Mouse (Mus musculus) neural tube, embryonic 15.5 days (tissue): ENCODE data around the gene Slc1a3. TPM values are rescaled to one million over a fixed set of nuclear protein-coding genes. Genes with fewer than 3 reads are reported as not detected.
A peak's percentile ranks its signal among the peaks of the same experiment; 100 is the strongest.

Experiments
- ATAC-seq: fragments of 200-750 bp; cut with Nextera tagmentation; 2 replicates; pipeline ENCODE4 v1.8.0; 2017; ENCODE audit warnings: mild to moderate bottlenecking, moderate TSS enrichment, moderate library complexity; ENCODE audit not compliant: low FRiP score
- H3K27ac ChIP-seq: fragments of 300-500 bp; sonication (generic); replicated peaks from 2 replicates; pipeline ENCODE4 v1.5.1; 2015; ENCODE audit warnings: mild to moderate bottlenecking, inconsistent platforms
- H3K27me3 ChIP-seq: fragments of 300-500 bp; sonication (generic); replicated peaks from 2 replicates; pipeline ENCODE4 v1.6.1; 2015; ENCODE audit warnings: inconsistent platforms
- H3K36me3 ChIP-seq: fragments of 300-500 bp; sonication (generic); 2 replicates; pipeline ENCODE4 v1.6.1; 2015; ENCODE audit warnings: inconsistent platforms
- H3K4me1 ChIP-seq: fragments of 300-500 bp; sonication (generic); 2 replicates; pipeline ENCODE4 v1.6.1; 2015; ENCODE audit warnings: inconsistent platforms
- H3K4me2 ChIP-seq: fragments of 300-500 bp; sonication (generic); 2 replicates; pipeline ENCODE4 v1.6.1; 2015; ENCODE audit warnings: inconsistent platforms, mild to moderate bottlenecking, moderate library complexity
- H3K4me3 ChIP-seq: fragments of 300-500 bp; sonication (generic); replicated peaks from 2 replicates; pipeline ENCODE4 v1.5.1; 2015; ENCODE audit warnings: mild to moderate bottlenecking, inconsistent platforms
- H3K9ac ChIP-seq: fragments of 300-500 bp; sonication (generic); replicated peaks from 2 replicates; pipeline ENCODE4 v1.6.1; 2015; ENCODE audit warnings: mild to moderate bottlenecking, inconsistent platforms
- H3K9me3 ChIP-seq: fragments of 300-500 bp; sonication (generic); replicated peaks from 2 replicates; pipeline ENCODE4 v1.6.1; 2016; ENCODE audit warnings: inconsistent platforms
- WGBS: fragments of 180-500 bp; shearing (Covaris S2); methylation state at CpG from one replicate; pipeline ENCODE4 v1.1.7; 2015; ENCODE audit warnings: mixed read lengths; 5-methylcytosine and 5-hydroxymethylcytosine counted together
- polyA plus RNA-seq: library from polyadenylated mRNA; unstranded; fragments of >200 nt; fragmentation: Nextera tagmentation; extraction: Ambion mirVana; gene quantifications from 2 replicates; pipeline ENCODE4 v1.2.1, GENCODE M21; 2015

The Slc1a3 gene
- polyA plus RNA-seq = 169 and 174 TPM in 2 replicates

DNA sequence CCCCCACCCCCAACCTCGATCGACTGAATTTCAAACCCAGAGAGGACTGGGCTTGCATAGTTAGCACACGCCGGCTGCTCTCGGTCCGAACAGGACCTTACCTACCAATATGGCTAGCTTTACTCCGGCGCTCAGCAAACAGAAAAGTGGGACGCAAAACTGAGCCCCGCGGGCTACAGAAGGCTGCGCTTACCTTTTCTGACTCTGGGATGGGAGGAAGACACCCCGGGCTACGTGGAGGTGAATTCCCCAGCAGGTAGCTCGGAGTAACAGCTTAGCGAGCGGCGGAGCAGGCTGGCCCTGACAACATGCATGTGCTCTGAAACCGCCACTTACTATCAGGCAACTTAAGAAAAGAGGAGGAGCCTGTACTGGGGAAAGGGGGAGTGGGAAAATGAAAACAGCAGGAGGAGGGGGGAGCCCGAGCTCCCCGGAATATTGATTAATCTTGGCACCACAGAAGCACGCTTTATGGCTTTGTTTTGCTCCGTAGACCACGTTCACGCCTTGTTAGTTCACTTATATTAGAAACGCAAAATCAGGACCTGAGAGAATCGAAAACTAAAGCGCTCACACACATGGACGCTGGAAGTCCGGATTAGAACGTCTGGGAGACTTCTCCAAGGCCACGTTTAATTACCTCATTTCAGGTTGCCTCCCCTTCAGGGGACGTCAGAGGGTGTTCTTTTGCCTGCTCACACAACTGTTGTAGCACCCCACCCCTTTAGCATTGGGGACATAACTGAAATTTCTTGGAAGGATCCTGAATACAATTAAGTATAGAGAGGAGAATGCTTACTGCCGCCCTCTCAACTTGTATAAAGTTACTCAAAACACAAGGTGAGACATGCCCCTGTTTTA lies at the start of gene Slc1a3:
Slc1a3 (minus strand) TSS at position 619 of the 861 bp plus-strand sequence.
- WGBS = under 1% methylated on average over 34 of the region's 34 CpGs
- Histone ChIP-seq H3K4me3 (peak within 1 kb of the TSS; percentile 52), H3K27ac (peak within 1 kb of the TSS; percentile 70)

GRCm38 (mm10) chr15:8759026-8759425 lies 48.5 kb upstream of the Slc1a3 start:
- Histone ChIP-seq H3K4me3 (no peak overlapping the region), H3K27me3 (no peaks in the 10 kb centered on the region), H3K4me2 (no peak overlapping the region), H3K9ac (no peak overlapping the region), H3K36me3 (no peaks in the 10 kb centered on the region), H3K9me3 (no peaks in the 10 kb centered on the region), H3K27ac (no peak overlapping the region), H3K4me1 (no peaks in the 10 kb centered on the region)
- 78% methylated on average over 3 of the region's 3 CpGs for WGBS
- ATAC-seq = no peak

More for the DNA sequence above, at the start of gene Slc1a3:
- H3K36me3 ChIP-seq = no peaks in the 10 kb centered on the region
- H3K4me1 ChIP-seq = peaks cover 13% of the 10 kb centered on the region
- no peaks in the 10 kb centered on the region for H3K9me3 ChIP-seq
- ATAC-seq = peak; percentile 81
- peak within 1 kb of the TSS; percentile 42 for H3K9ac ChIP-seq
- peak within 1 kb of the TSS; percentile 83 for H3K4me2 ChIP-seq
- H3K27me3 ChIP-seq = no peaks in the 10 kb centered on the region; the same call in 1 of the 2 replicates

DNA sequence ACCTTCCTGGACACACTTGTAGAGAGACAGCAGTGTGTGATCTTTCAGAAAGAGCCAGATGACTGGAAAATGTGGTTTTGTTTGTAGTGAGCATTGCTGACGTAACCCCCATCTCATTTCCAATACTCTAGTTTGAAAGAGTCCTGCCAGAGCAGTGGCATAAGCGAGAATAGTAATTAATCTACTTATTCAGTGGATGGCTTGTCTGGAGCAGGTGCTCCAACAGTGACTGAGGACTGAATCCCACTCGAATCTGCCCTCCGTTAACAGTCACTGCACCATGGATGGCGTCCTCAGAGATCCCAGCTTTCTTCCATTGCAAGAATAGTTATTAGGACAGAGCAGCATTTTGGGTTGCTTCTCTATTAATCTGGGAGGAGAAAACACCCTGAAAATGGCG lies 45.9 kb upstream of the Slc1a3 start:
- Histone ChIP-seq H3K4me2 (no peak overlapping the region), H3K9ac (no peak overlapping the region), H3K4me3 (no peak overlapping the region), H3K9me3 (no peaks in the 10 kb centered on the region), H3K27ac (no peak overlapping the region), H3K36me3 (no peaks in the 10 kb centered on the region), H3K4me1 (no peaks in the 10 kb centered on the region), H3K27me3 (no peaks in the 10 kb centered on the region)
- ATAC-seq = no peak
- WGBS = 41% methylated on average over 6 of the region's 6 CpGs

GRCm38 (mm10) chr15:8749762-8750161 lies 39.2 kb upstream of the Slc1a3 start:
- H3K4me1 ChIP-seq = no peaks in the 10 kb centered on the region
- no peaks in the 10 kb centered on the region for H3K36me3 ChIP-seq
- no peak overlapping the region for H3K9ac ChIP-seq
- H3K9me3 ChIP-seq = no peaks in the 10 kb centered on the region
- WGBS = 92% methylated on average over 4 of the region's 4 CpGs
- no peak overlapping the region for H3K4me2 ChIP-seq
- ATAC-seq = no peak
- H3K27me3 ChIP-seq = no peaks in the 10 kb centered on the region
- no peak overlapping the region for H3K27ac ChIP-seq
- H3K4me3 ChIP-seq = no peak overlapping the region

DNA sequence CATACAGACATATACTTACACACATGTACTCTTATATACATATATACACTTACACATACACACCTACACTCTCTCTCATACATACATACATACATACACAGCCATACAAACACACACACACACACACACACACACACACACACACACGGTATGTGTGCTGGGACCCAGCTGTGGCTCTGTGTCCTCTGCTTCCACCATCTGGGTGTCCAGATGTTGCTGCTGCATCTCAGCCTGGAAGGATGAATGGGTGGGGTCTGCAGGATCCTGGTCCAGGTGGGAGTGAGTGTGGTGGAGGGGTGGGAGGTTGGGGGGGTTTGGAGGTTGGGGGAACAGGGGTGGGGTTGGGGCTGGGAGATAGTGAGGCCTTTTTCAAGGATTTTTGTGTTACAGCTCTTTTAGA lies 38.2 kb upstream of the Slc1a3 start:
- Histone ChIP-seq H3K27ac (no peak overlapping the region), H3K4me3 (no peak overlapping the region), H3K4me2 (no peak overlapping the region), H3K36me3 (no peaks in the 10 kb centered on the region), H3K9ac (no peak overlapping the region), H3K27me3 (no peaks in the 10 kb centered on the region), H3K9me3 (no peaks in the 10 kb centered on the region), H3K4me1 (no peaks in the 10 kb centered on the region)
- no peak for ATAC-seq
- 87% methylated on average over 1 of the region's 1 CpGs for WGBS

DNA sequence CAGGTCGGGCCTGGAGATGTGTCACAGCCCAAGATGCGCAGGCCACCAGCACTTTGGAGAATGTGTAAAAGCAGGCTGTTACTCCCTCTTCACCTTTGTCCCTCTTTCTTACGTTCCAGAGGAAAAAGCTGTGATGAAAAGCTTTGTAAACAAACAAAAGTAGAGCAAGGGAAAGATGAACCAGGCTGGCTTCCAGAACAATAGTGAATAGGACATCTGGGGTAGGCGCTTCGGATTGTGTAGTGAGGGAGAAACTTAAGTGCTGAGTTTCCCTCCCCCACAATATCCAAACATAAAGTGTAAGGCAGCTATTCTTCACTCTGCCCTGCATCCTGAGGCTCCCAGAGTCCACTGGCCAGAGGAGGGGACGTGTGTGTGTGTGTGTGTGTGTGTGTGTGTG lies 31.0 kb upstream of the Slc1a3 start:
- ATAC-seq = no peak
- Histone ChIP-seq H3K27ac (no peak overlapping the region), H3K9me3 (no peaks in the 10 kb centered on the region), H3K36me3 (no peaks in the 10 kb centered on the region), H3K9ac (no peak overlapping the region), H3K4me2 (no peak overlapping the region), H3K4me1 (0 out of 2 replicates have a peak, but pooled peaks cover 4% of the 10 kb centered on the region), H3K4me3 (no peak overlapping the region), H3K27me3 (no peaks in the 10 kb centered on the region)
- WGBS = 50% methylated on average over 6 of the region's 6 CpGs

DNA sequence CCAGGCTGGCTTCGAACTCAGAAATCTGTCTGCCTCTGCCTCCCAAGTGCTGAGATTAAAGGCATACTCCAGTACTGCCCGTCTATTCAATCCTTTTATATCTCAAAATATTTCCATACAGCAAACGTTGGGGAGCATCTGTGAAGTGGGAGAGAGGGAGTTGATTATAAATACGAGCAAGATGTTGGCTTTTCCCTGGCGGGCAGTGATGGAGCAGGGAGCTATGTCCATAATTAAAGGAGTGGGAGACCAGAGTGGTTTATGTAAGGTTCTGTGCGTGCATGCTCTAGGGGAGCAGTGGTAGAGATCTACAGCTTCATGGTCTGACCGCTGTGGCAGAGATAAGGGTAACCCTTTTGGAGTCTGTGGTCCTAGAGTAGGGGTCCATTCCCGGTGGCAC lies 30.2 kb upstream of the Slc1a3 start:
- ATAC-seq = no peak
- no peak overlapping the region for H3K4me3 ChIP-seq
- H3K36me3 ChIP-seq = no peaks in the 10 kb centered on the region
- H3K4me2 ChIP-seq = no peak overlapping the region
- H3K9ac ChIP-seq = no peak overlapping the region
- no peaks in the 10 kb centered on the region for H3K27me3 ChIP-seq
- H3K9me3 ChIP-seq = no peaks in the 10 kb centered on the region
- 0 out of 2 replicates have a peak, but pooled peaks cover 4% of the 10 kb centered on the region for H3K4me1 ChIP-seq
- WGBS = 96% methylated on average over 8 of the region's 8 CpGs
- H3K27ac ChIP-seq = no peak overlapping the region

DNA sequence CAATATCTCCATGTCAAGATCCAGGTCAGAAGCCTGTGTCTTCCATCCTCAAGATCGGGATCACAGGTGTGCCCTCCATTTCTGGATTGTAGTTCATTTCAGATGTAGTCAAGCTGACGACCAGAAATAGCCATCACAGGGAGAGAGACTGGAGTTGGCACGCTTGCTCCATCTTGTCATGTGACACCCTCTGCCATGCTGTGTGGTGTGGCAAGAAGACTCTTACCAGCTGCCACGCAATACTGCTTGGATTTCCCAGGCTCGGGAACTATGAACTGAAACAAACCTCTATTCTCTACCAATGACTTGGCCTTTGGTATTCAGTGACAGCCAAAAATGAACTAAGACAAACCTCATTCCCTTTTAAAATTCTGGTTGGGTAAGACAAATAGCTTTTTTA lies 27.6 kb upstream of the Slc1a3 start:
- Histone ChIP-seq H3K9me3 (no peaks in the 10 kb centered on the region), H3K27me3 (no peaks in the 10 kb centered on the region), H3K4me2 (no peak overlapping the region), H3K9ac (no peak overlapping the region), H3K27ac (no peak overlapping the region), H3K4me1 (0 out of 2 replicates have a peak, but pooled peaks cover 10% of the 10 kb centered on the region), H3K36me3 (no peaks in the 10 kb centered on the region), H3K4me3 (no peak overlapping the region)
- no peak for ATAC-seq
- WGBS = 76% methylated on average over 5 of the region's 5 CpGs

- Histone ChIP-seq H3K4me3 (no peak overlapping the region), H3K4me1 (0 out of 2 replicates have a peak, but pooled peaks cover 6% of the 10 kb centered on the region), H3K27ac (0 out of 2 replicates have a peak overlapping the region, but pooled peaks have one; percentile 5), H3K36me3 (no peaks in the 10 kb centered on the region), H3K4me2 (no peak overlapping the region), H3K27me3 (no peaks in the 10 kb centered on the region), H3K9me3 (no peaks in the 10 kb centered on the region), H3K9ac (no peak overlapping the region)
- WGBS = 71% methylated on average over 6 of the region's 6 CpGs
- ATAC-seq = no peak
These were observed 23.8 kb upstream of the Slc1a3 start for GRCm38 (mm10) chr15:8734363-8734739.

- H3K4me1 ChIP-seq = 0 out of 2 replicates have a peak, but pooled peaks cover 6% of the 10 kb centered on the region
- H3K9me3 ChIP-seq = no peaks in the 10 kb centered on the region
- WGBS = 17% methylated on average over 7 of the region's 7 CpGs
- no peak overlapping the region for H3K4me2 ChIP-seq
- H3K4me3 ChIP-seq = no peak overlapping the region
- H3K36me3 ChIP-seq = no peaks in the 10 kb centered on the region
- no peak overlapping the region for H3K9ac ChIP-seq
- no peaks in the 10 kb centered on the region for H3K27me3 ChIP-seq
- ATAC-seq = no peak
- 0 out of 2 replicates have a peak overlapping the region, but pooled peaks have one; percentile 5 for H3K27ac ChIP-seq
These were observed 23.3 kb upstream of the Slc1a3 start for GRCm38 (mm10) chr15:8733669-8734362.

DNA sequence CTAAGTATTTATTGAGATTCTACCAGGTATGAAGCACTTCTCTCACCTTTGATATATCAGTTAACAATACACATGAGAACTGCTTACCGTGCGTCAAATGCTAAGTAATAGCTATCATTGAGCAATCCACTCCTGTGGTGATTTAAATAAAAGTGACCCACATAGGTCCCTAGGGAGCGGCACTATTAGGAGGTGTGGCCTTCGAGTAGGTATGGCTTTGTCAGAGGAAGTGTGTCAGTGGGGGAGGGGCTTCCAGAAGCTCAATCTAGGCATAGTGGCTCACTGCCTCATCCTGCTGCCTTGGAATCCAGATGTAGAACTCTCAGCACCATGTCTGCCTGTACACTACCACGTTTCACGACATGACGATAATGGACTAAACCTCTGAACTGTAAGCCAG lies 18.3 kb upstream of the Slc1a3 start:
- no peaks in the 10 kb centered on the region for H3K27me3 ChIP-seq
- ATAC-seq = no peak

More for the DNA sequence above, 18.3 kb upstream of the Slc1a3 start:
- Histone ChIP-seq H3K36me3 (no peaks in the 10 kb centered on the region), H3K4me2 (no peak overlapping the region), H3K27ac (no peak overlapping the region), H3K9ac (no peak overlapping the region), H3K4me3 (no peak overlapping the region), H3K9me3 (no peaks in the 10 kb centered on the region), H3K4me1 (0 out of 2 replicates have a peak, but pooled peaks cover 3% of the 10 kb centered on the region)
- WGBS = 82% methylated on average over 7 of the region's 7 CpGs
